Mouse (Mus musculus): ENCODE data around the gene Csf3. TPM values are rescaled to one million over a fixed set of nuclear protein-coding genes. Genes with fewer than 3 reads are reported as not detected.
A peak's percentile ranks its signal among the peaks of the same experiment; 100 is the strongest.
"Not testable (repeated sequence)": the region's sequence is repeated elsewhere in the genome, so short reads cannot be mapped to it uniquely, and the experiment has no call there.

Csf3 gene
- polyA plus RNA-seq, 1 experiment from 2014 or later = 0.11 TPM

DNA sequence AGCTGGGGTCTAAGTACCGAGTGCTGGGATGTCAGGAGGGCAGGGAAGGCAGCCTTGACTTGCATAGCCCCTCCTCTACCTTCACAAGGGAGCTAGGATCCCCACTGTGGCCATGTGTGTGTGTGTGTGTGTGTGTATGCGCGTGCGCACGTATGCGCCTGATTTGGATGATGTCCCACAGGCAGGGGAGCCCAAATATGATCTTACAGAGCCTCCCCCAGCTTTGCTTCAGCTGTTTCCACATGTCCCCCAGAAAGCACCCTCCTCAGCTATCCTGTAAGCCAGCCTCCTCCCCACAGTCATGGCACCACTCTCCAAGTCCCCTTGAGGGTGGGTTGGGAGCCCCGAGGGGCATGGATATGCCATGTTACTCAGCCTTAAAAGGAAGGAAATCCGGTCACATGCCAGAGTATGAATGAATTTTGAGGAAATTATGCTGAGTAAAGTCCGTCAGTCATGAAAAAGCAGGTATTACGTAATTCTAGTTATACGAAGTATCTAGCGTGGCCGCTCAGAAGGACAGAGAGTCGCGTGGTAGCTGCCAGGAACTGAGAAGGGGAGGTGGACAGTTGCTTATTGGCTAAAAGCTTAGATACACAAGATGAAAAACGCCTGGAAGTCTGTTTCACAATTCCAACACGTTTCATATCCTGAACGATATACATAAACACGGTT, 7.4 kb downstream of the Csf3 start:
- no peaks in the 10 kb centered on the region for H3K9me3 ChIP-seq (ENCODE audit: low read length)
- no peak overlapping the region for H3K4me3 ChIP-seq (ENCODE audit: low read length)
- no peaks in the 10 kb centered on the region for H3K27me3 ChIP-seq (ENCODE audit: insufficient read depth, low read length)
- peak overlapping the region; percentile 94 for H3K27ac ChIP-seq (ENCODE audit: low read length)
- ATAC-seq (ENCODE audit: low FRiP score, low TSS enrichment) = no peak
- H3K36me3 ChIP-seq (ENCODE audit: insufficient read depth, low read length) = peaks cover 33% of the 10 kb centered on the region
- 61% methylated on average over 19 of the region's 19 CpGs for WGBS
- peaks cover 73% of the 10 kb centered on the region for H3K4me1 ChIP-seq (ENCODE audit: insufficient read depth, low read length)
- peak overlapping the region; percentile 17; the same call in 1 of the 2 replicates for H3K4me2 ChIP-seq (replicated peaks; ENCODE audit: low read depth, low read length)
- peak overlapping the region; percentile 48; the same call in 1 of the 2 replicates for H3K9ac ChIP-seq (replicated peaks; ENCODE audit: low read length)

DNA sequence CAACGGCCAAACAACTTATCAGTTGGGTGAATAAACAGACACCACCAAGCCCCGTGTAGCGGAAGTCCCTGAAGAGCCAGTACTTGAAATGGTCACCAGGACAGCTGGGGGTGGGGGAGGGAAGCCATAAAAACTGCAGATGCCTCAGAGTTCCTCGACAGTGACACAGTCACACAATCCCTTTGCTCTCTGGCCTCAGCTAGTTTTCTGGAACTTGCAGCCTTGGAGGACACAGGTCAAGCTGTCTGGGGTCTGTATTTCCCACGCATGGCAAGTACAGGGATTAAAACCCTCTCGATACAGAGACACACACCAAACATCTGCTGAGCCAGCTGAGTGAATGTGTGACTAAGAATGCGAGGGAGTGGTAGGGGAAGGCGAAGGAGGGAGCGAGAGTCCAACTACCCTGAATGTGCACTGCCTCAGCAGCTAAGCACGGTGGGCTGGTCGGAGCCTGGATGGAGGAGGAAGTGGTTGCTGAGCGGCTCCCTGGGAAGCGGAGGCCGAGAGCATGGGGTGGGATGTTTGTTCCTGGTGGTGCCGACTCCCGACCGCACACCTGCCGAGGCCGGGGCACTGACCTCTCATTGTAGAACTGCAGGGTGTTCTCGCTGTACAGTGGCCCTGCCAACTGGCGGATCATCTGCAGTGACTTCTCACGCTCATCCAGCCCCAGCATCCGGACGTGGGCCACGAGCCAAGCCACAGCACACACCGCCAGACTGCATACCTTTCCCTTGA, 8.1 kb downstream of the Csf3 start:
- ATAC-seq (ENCODE audit: low FRiP score, low TSS enrichment) = peak; percentile 63
- peaks cover 69% of the 10 kb centered on the region for H3K4me1 ChIP-seq (ENCODE audit: insufficient read depth, low read length)
- WGBS = 21% methylated on average over 26 of the region's 26 CpGs
- peak overlapping the region; percentile 19 for H3K4me2 ChIP-seq (replicated peaks; ENCODE audit: low read depth, low read length)
- no peaks in the 10 kb centered on the region for H3K9me3 ChIP-seq (ENCODE audit: low read length)
- H3K4me3 ChIP-seq (ENCODE audit: low read length) = no peak overlapping the region
- H3K9ac ChIP-seq (replicated peaks; ENCODE audit: low read length) = peak overlapping the region; percentile 1; the same call in 1 of the 2 replicates
- H3K27me3 ChIP-seq (ENCODE audit: insufficient read depth, low read length) = no peaks in the 10 kb centered on the region
- peaks cover 40% of the 10 kb centered on the region for H3K36me3 ChIP-seq (ENCODE audit: insufficient read depth, low read length)
- H3K27ac ChIP-seq (ENCODE audit: low read length) = peak overlapping the region; percentile 94

DNA sequence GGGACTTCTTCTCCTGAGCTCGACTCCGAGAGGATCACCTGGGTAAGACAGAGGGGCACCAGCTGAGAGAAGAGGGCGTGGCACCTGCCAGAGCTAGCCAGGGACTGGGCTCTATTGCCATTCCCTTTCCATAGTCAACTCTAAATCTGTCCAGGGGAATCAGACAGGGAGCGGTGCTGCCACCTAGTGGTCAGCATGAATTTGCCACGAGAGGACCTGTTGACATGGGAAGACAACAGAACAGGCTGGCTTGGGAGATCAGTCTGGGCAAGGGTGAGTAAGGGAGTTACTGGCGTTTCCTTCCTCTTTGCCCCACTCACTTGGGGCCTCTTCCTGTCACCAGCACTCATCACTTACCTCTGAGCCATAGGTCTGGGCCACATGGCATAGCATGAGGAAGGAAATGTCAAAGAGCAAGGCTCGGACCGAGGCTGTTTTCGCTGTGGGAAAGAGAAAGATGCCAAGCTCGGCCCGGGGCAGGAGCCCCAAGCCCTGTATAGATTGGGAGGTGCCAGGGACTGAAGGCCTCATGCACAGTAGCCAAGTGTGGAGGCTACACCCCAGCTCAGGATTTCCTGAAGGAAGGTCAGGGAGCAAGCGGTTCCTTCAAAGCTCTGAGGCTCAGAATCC, 9.5 kb downstream of the Csf3 start:
- H3K27me3 ChIP-seq (ENCODE audit: insufficient read depth, low read length) = no peaks in the 10 kb centered on the region
- H3K9ac ChIP-seq (replicated peaks; ENCODE audit: low read length) = peak overlapping the region; percentile 23; the same call in 1 of the 2 replicates
- H3K4me1 ChIP-seq (ENCODE audit: insufficient read depth, low read length) = peaks cover 56% of the 10 kb centered on the region
- no peaks in the 10 kb centered on the region for H3K9me3 ChIP-seq (ENCODE audit: low read length)
- H3K36me3 ChIP-seq (ENCODE audit: insufficient read depth, low read length) = peaks cover 48% of the 10 kb centered on the region
- 49% methylated on average over 12 of the region's 12 CpGs for WGBS
- peak overlapping the region; percentile 94 for H3K27ac ChIP-seq (ENCODE audit: low read length)
- H3K4me2 ChIP-seq (replicated peaks; ENCODE audit: low read depth, low read length) = 0 out of 2 replicates have a peak overlapping the region, but pooled peaks have one; percentile 19
- no peak overlapping the region for H3K4me3 ChIP-seq (ENCODE audit: low read length)
- ATAC-seq (ENCODE audit: low FRiP score, low TSS enrichment) = peak; percentile 16; the same call in 1 of the 2 replicates

DNA sequence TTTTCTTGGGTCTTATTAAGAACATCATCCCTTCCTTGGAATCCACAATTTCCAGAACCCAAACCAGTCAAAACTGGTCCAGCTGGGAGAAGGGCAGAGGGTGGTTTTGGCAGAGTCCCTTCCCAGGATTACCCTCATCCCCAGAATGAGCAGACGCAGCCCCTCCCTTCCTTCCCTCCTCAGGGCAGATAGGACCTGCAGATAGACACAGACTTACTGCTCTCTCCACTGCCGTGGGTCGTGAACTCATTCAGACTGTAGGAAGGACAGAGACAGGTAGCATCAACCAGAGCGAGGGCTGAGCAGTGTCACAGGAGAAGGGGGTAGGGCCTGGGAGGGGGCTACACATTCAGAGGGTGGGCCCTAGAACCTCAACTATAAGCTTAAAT, 10.0 kb downstream of the Csf3 start:
- H3K9me3 ChIP-seq (ENCODE audit: low read length) = no peaks in the 10 kb centered on the region
- peaks cover 50% of the 10 kb centered on the region for H3K4me1 ChIP-seq (ENCODE audit: insufficient read depth, low read length)
- H3K4me3 ChIP-seq (ENCODE audit: low read length) = no peak overlapping the region
- no peak for ATAC-seq (ENCODE audit: low FRiP score, low TSS enrichment)
- no peak overlapping the region; the same call in 1 of the 2 replicates for H3K27ac ChIP-seq (ENCODE audit: low read length)
- H3K36me3 ChIP-seq (ENCODE audit: insufficient read depth, low read length) = peaks cover 48% of the 10 kb centered on the region
- H3K4me2 ChIP-seq (replicated peaks; ENCODE audit: low read depth, low read length) = no peak overlapping the region
- H3K27me3 ChIP-seq (ENCODE audit: insufficient read depth, low read length) = no peaks in the 10 kb centered on the region
- H3K9ac ChIP-seq (replicated peaks; ENCODE audit: low read length) = no peak overlapping the region
- WGBS = 68% methylated on average over 4 of the region's 4 CpGs

DNA sequence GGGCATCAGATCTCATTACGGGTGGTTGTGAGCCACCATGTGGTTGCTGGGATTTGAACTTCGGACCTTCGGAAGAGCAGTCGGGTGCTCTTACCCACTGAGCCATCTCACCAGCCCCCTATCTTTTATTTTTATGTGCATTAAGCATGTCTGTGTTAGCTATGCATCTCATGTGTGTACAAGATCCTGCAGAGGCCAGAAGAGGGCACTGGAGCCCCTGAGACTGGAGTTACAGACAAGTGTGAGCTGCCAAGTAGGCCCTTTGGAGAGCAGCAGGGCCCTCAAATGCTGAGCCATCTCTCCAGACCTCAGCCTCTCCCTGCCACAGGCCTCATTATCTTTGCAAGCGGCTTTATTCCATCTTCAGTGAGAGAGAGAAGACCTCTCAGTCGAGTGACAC, 10.9 kb downstream of the Csf3 start:
- not testable (repeated sequence) for H3K9me3 ChIP-seq (ENCODE audit: low read length); H3K27me3 ChIP-seq (ENCODE audit: insufficient read depth, low read length); H3K9ac ChIP-seq (replicated peaks; ENCODE audit: low read length); H3K4me3 ChIP-seq (ENCODE audit: low read length); ATAC-seq (ENCODE audit: low FRiP score, low TSS enrichment); H3K4me2 ChIP-seq (replicated peaks; ENCODE audit: low read depth, low read length); H3K27ac ChIP-seq (ENCODE audit: low read length)
- 87% methylated on average over 5 of the region's 6 CpGs for WGBS
- Histone ChIP-seq H3K36me3 (ENCODE audit: insufficient read depth, low read length) (peaks cover 44% of the 10 kb centered on the region), H3K4me1 (ENCODE audit: insufficient read depth, low read length) (peaks cover 46% of the 10 kb centered on the region)

DNA sequence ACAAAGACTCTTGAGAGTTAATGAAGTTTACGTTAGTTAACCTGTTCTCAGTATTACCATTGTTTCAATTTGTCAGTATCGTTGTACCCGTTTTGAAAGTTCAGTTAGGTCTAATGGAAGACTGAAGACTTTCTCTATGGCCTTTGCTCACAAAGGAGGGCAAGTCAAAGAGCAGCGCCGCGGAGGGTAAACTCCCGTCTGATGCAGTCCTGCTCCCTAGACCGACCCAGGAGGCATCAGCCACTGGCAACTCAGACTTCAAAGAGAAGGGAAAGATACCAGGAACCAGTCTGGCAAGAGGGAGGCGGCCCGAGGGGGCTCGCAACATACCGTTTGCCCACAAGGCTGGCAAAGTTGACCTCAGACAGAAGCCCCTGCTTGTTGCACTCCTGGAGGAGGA, 12.6 kb downstream of the Csf3 start:
- no peak for ATAC-seq (ENCODE audit: low FRiP score, low TSS enrichment)
- Histone ChIP-seq H3K4me3 (ENCODE audit: low read length) (no peak overlapping the region), H3K9ac (replicated peaks; ENCODE audit: low read length) (0 out of 2 replicates have a peak overlapping the region, but pooled peaks have one; percentile 15), H3K9me3 (ENCODE audit: low read length) (no peaks in the 10 kb centered on the region), H3K4me1 (ENCODE audit: insufficient read depth, low read length) (peaks cover 29% of the 10 kb centered on the region), H3K36me3 (ENCODE audit: insufficient read depth, low read length) (peaks cover 53% of the 10 kb centered on the region), H3K27ac (ENCODE audit: low read length) (peak overlapping the region; percentile 25; the same call in 1 of the 2 replicates), H3K27me3 (ENCODE audit: insufficient read depth, low read length) (no peaks in the 10 kb centered on the region), H3K4me2 (replicated peaks; ENCODE audit: low read depth, low read length) (no peak overlapping the region)
- WGBS = 67% methylated on average over 12 of the region's 12 CpGs

DNA sequence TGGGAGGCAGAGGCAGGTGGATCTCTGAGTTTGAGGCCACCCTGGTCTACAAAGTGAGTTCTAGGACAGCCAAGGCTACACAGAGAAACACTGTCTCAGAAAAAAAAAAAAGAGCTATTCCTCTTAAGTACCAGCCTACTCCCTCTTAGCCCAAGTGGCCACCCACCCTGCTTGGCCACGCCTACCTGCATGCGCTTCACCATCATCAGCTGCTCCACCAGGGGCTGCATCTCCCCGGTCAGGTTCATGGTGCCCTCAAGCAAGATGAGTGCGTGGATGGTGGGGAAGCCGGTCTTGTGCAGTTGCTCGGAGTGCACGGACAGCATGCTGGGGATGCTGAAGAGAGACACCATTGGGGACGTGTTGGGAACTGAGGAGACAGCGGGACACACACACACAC, 14.9 kb downstream of the Csf3 start:
- peaks cover 9% of the 10 kb centered on the region for H3K4me1 ChIP-seq (ENCODE audit: insufficient read depth, low read length)
- WGBS = 85% methylated on average over 9 of the region's 9 CpGs
- no peak for ATAC-seq (ENCODE audit: low FRiP score, low TSS enrichment)
- H3K9ac ChIP-seq (replicated peaks; ENCODE audit: low read length) = no peak overlapping the region
- H3K27ac ChIP-seq (ENCODE audit: low read length) = no peak overlapping the region
- H3K27me3 ChIP-seq (ENCODE audit: insufficient read depth, low read length) = no peaks in the 10 kb centered on the region
- H3K4me2 ChIP-seq (replicated peaks; ENCODE audit: low read depth, low read length) = no peak overlapping the region
- no peaks in the 10 kb centered on the region for H3K9me3 ChIP-seq (ENCODE audit: low read length)
- H3K36me3 ChIP-seq (ENCODE audit: insufficient read depth, low read length) = peaks cover 47% of the 10 kb centered on the region
- no peak overlapping the region for H3K4me3 ChIP-seq (ENCODE audit: low read length)

DNA sequence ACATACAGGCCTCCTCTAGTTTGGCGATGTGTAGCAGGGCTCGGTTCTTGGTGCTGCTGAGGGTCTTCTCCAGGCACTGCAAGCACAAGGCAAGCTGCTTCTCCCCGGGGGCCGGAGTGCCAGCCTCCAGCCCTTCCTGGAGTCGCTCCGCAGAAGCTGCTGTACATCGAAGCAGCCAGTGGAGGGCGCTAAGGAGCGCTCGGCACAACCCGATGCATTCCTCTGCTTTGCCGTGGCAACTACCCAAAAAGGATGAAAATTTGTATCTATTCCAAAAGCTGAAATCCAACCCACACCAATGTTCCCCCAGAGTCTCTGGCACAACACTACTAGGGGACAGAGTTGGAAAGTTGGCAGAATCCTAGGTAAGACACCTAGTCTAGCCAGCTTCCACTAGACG, 16.8 kb downstream of the Csf3 start:
- Histone ChIP-seq H3K9ac (replicated peaks; ENCODE audit: low read length) (no peak overlapping the region), H3K36me3 (ENCODE audit: insufficient read depth, low read length) (peaks cover 39% of the 10 kb centered on the region), H3K4me1 (ENCODE audit: insufficient read depth, low read length) (peaks cover 20% of the 10 kb centered on the region), H3K4me3 (ENCODE audit: low read length) (no peak overlapping the region), H3K9me3 (ENCODE audit: low read length) (no peaks in the 10 kb centered on the region), H3K4me2 (replicated peaks; ENCODE audit: low read depth, low read length) (no peak overlapping the region), H3K27me3 (ENCODE audit: insufficient read depth, low read length) (no peaks in the 10 kb centered on the region), H3K27ac (ENCODE audit: low read length) (no peak overlapping the region)
- no peak for ATAC-seq (ENCODE audit: low FRiP score, low TSS enrichment)
- 22% methylated on average over 13 of the region's 13 CpGs for WGBS

DNA sequence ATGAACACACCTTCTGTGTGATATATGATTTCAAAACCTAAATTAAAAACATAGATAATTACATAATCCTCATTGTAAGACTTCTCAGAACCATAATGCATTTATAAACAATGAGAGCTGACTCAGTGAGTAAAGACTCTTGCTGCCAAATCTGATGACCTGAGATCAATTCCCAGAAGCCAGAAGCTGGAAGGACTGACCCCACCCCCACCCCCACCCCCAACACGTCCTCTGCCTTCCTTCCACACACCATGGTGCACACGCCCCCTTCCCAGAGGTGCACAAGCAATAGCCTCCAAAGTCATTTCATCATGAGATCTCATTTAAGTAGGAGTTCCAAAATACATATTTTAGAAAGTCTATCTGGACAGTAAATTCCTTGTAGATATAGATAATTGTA, 19.7 kb downstream of the Csf3 start:
- peaks cover 27% of the 10 kb centered on the region; the same call in 1 of the 2 replicates for H3K36me3 ChIP-seq (ENCODE audit: insufficient read depth, low read length)
- WGBS = 76% methylated on average over 2 of the region's 2 CpGs
- H3K9ac ChIP-seq (replicated peaks; ENCODE audit: low read length) = no peak overlapping the region
- no peak overlapping the region for H3K4me3 ChIP-seq (ENCODE audit: low read length)
- H3K4me1 ChIP-seq (ENCODE audit: insufficient read depth, low read length) = peaks cover 18% of the 10 kb centered on the region
- no peak for ATAC-seq (ENCODE audit: low FRiP score, low TSS enrichment)
- H3K27me3 ChIP-seq (ENCODE audit: insufficient read depth, low read length) = no peaks in the 10 kb centered on the region
- no peaks in the 10 kb centered on the region for H3K9me3 ChIP-seq (ENCODE audit: low read length)
- H3K27ac ChIP-seq (ENCODE audit: low read length) = no peak overlapping the region
- no peak overlapping the region for H3K4me2 ChIP-seq (replicated peaks; ENCODE audit: low read depth, low read length)

All from kidney, embryonic 16.5 days (tissue).